Mouse (Mus musculus): Measurements from ENCODE around the gene Mtch1. TPM values are rescaled to one million over a fixed set of nuclear protein-coding genes. Genes with fewer than 3 reads are reported as not detected.

Mtch1 gene
- polyA plus RNA-seq, 1 experiment, result 464 TPM

- Histone ChIP-seq H3K27me3 (ENCODE audit: control insufficient read depth, insufficient read depth, insufficient read length) (no peaks in the 10 kb centered on the region), H3K79me2 (ENCODE audit: control insufficient read depth, insufficient read depth) (no peaks in the 10 kb centered on the region), H3K36me3 (ENCODE audit: control insufficient read depth, insufficient read depth) (no peaks in the 10 kb centered on the region), H3K4me3 (ENCODE audit: insufficient read depth, poor library complexity, severe bottlenecking) (no peak overlapping the region), H3ac (ENCODE audit: control insufficient read depth, insufficient read length, low read depth) (no peak overlapping the region), H3K79me3 (ENCODE audit: low read depth) (no peaks in the 10 kb centered on the region)
- no peak for TF ChIP-seq CTCF (IDR thresholded peaks at IDR 0.05; ENCODE audit: control insufficient read depth, insufficient read depth, insufficient read length)
- no peak for TF ChIP-seq CEBPB (IDR thresholded peaks at IDR 0.05; ENCODE audit: low read depth)
- TF ChIP-seq FOSL1 (IDR thresholded peaks at IDR 0.05; ENCODE audit: insufficient read depth, low read length, poor library complexity, severe bottlenecking), result no peak
- no peak for TF ChIP-seq MAX (IDR thresholded peaks at IDR 0.05)
- TF ChIP-seq MYOD1 (IDR thresholded peaks at IDR 0.05; ENCODE audit: control insufficient read depth, insufficient read length, low read depth), result no peak
- TF ChIP-seq MYOG (IDR thresholded peaks at IDR 0.05; ENCODE audit: control insufficient read depth, extremely low read depth, insufficient read length), result no peak
- TF ChIP-seq USF1 (IDR thresholded peaks at IDR 0.05; ENCODE audit: low read depth), result no peak
Observed at GRCm38 (mm10) chr17:29393335-29394089, 45.8 kb upstream of the Mtch1 start.

GRCm38 (mm10) chr17:29391280-29391679 is 43.5 kb upstream of the Mtch1 start:
- TF ChIP-seq USF1 (IDR thresholded peaks at IDR 0.05; ENCODE audit: low read depth) (no peak), MYOD1 (IDR thresholded peaks at IDR 0.05; ENCODE audit: control insufficient read depth, insufficient read length, low read depth) (no peak), MYOG (IDR thresholded peaks at IDR 0.05; ENCODE audit: control insufficient read depth, extremely low read depth, insufficient read length) (no peak), MAX (IDR thresholded peaks at IDR 0.05) (no peak), FOSL1 (IDR thresholded peaks at IDR 0.05; ENCODE audit: insufficient read depth, low read length, poor library complexity, severe bottlenecking) (no peak), CTCF (IDR thresholded peaks at IDR 0.05; ENCODE audit: control insufficient read depth, insufficient read depth, insufficient read length) (no peak)
- no peaks in the 10 kb centered on the region for H3K27me3 ChIP-seq (ENCODE audit: control insufficient read depth, insufficient read depth, insufficient read length)
- H3K79me3 ChIP-seq (ENCODE audit: low read depth), result no peaks in the 10 kb centered on the region
- H3K4me3 ChIP-seq (ENCODE audit: insufficient read depth, poor library complexity, severe bottlenecking), result no peak overlapping the region
- no peak overlapping the region for H3ac ChIP-seq (ENCODE audit: control insufficient read depth, insufficient read length, low read depth)
- H3K79me2 ChIP-seq (ENCODE audit: control insufficient read depth, insufficient read depth), result no peaks in the 10 kb centered on the region
- H3K36me3 ChIP-seq (ENCODE audit: control insufficient read depth, insufficient read depth), result no peaks in the 10 kb centered on the region

GRCm38 (mm10) chr17:29388978-29389377 is 41.2 kb upstream of the Mtch1 start:
- Histone ChIP-seq H3K27me3 (ENCODE audit: control insufficient read depth, insufficient read depth, insufficient read length) (no peaks in the 10 kb centered on the region), H3K4me3 (ENCODE audit: insufficient read depth, poor library complexity, severe bottlenecking) (no peak overlapping the region), H3ac (ENCODE audit: control insufficient read depth, insufficient read length, low read depth) (no peak overlapping the region), H3K79me3 (ENCODE audit: low read depth) (no peaks in the 10 kb centered on the region), H3K79me2 (ENCODE audit: control insufficient read depth, insufficient read depth) (no peaks in the 10 kb centered on the region), H3K36me3 (ENCODE audit: control insufficient read depth, insufficient read depth) (no peaks in the 10 kb centered on the region)
- no peak for TF ChIP-seq USF1 (IDR thresholded peaks at IDR 0.05; ENCODE audit: low read depth)

- TF ChIP-seq MYOD1 (IDR thresholded peaks at IDR 0.05; ENCODE audit: control insufficient read depth, insufficient read length, low read depth), result no peak
- no peak for TF ChIP-seq MYOG (IDR thresholded peaks at IDR 0.05; ENCODE audit: control insufficient read depth, extremely low read depth, insufficient read length)
- no peak for TF ChIP-seq MAX (IDR thresholded peaks at IDR 0.05)
- TF ChIP-seq FOSL1 (IDR thresholded peaks at IDR 0.05; ENCODE audit: insufficient read depth, low read length, poor library complexity, severe bottlenecking), result no peak
- no peak for TF ChIP-seq CEBPB (IDR thresholded peaks at IDR 0.05; ENCODE audit: low read depth)
- no peak for TF ChIP-seq USF1 (IDR thresholded peaks at IDR 0.05; ENCODE audit: low read depth)
- no peak for TF ChIP-seq CTCF (IDR thresholded peaks at IDR 0.05; ENCODE audit: control insufficient read depth, insufficient read depth, insufficient read length)
Observed at GRCm38 (mm10) chr17:29385746-29386145, 38.0 kb upstream of the Mtch1 start.

GRCm38 (mm10) chr17:29384850-29385438 is 37.2 kb upstream of the Mtch1 start:
- H3K4me3 ChIP-seq (ENCODE audit: insufficient read depth, poor library complexity, severe bottlenecking), result no peak overlapping the region
- no peaks in the 10 kb centered on the region for H3K79me3 ChIP-seq (ENCODE audit: low read depth)
- H3K79me2 ChIP-seq (ENCODE audit: control insufficient read depth, insufficient read depth), result no peaks in the 10 kb centered on the region
- H3K36me3 ChIP-seq (ENCODE audit: control insufficient read depth, insufficient read depth), result no peaks in the 10 kb centered on the region
- no peak for TF ChIP-seq CTCF (IDR thresholded peaks at IDR 0.05; ENCODE audit: control insufficient read depth, insufficient read depth, insufficient read length)
- no peak overlapping the region for H3ac ChIP-seq (ENCODE audit: control insufficient read depth, insufficient read length, low read depth)
- H3K27me3 ChIP-seq (ENCODE audit: control insufficient read depth, insufficient read depth, insufficient read length), result no peaks in the 10 kb centered on the region

More at GRCm38 (mm10) chr17:29385746-29386145, 38.0 kb upstream of the Mtch1 start:
- H3K79me2 ChIP-seq (ENCODE audit: control insufficient read depth, insufficient read depth), result no peaks in the 10 kb centered on the region
- no peak overlapping the region for H3K4me3 ChIP-seq (ENCODE audit: insufficient read depth, poor library complexity, severe bottlenecking)
- no peaks in the 10 kb centered on the region for H3K36me3 ChIP-seq (ENCODE audit: control insufficient read depth, insufficient read depth)
- no peak overlapping the region for H3ac ChIP-seq (ENCODE audit: control insufficient read depth, insufficient read length, low read depth)
- H3K79me3 ChIP-seq (ENCODE audit: low read depth), result no peaks in the 10 kb centered on the region
- no peaks in the 10 kb centered on the region for H3K27me3 ChIP-seq (ENCODE audit: control insufficient read depth, insufficient read depth, insufficient read length)

GRCm38 (mm10) chr17:29383923-29384322 is 36.2 kb upstream of the Mtch1 start:
- Histone ChIP-seq H3K36me3 (ENCODE audit: control insufficient read depth, insufficient read depth) (no peaks in the 10 kb centered on the region), H3ac (ENCODE audit: control insufficient read depth, insufficient read length, low read depth) (no peak overlapping the region), H3K79me3 (ENCODE audit: low read depth) (no peaks in the 10 kb centered on the region), H3K27me3 (ENCODE audit: control insufficient read depth, insufficient read depth, insufficient read length) (peaks cover 2% of the 10 kb centered on the region), H3K4me3 (ENCODE audit: insufficient read depth, poor library complexity, severe bottlenecking) (no peak overlapping the region), H3K79me2 (ENCODE audit: control insufficient read depth, insufficient read depth) (no peaks in the 10 kb centered on the region)
- TF ChIP-seq FOSL1 (IDR thresholded peaks at IDR 0.05; ENCODE audit: insufficient read depth, low read length, poor library complexity, severe bottlenecking) (no peak), USF1 (IDR thresholded peaks at IDR 0.05; ENCODE audit: low read depth) (no peak), CTCF (IDR thresholded peaks at IDR 0.05; ENCODE audit: control insufficient read depth, insufficient read depth, insufficient read length) (no peak), CEBPB (IDR thresholded peaks at IDR 0.05; ENCODE audit: low read depth) (no peak), MAX (IDR thresholded peaks at IDR 0.05) (no peak), MYOD1 (IDR thresholded peaks at IDR 0.05; ENCODE audit: control insufficient read depth, insufficient read length, low read depth) (no peak), MYOG (IDR thresholded peaks at IDR 0.05; ENCODE audit: control insufficient read depth, extremely low read depth, insufficient read length) (no peak)
